Mouse (Mus musculus): ENCODE data around the gene Fam131c.

GRCm38 (mm10) chr4:141322526-141322925 lies 45.5 kb upstream of the Fam131c start:
- TF ChIP-seq POLR2A (IDR thresholded peaks at IDR 0.05; ENCODE audit: low read depth, low read length) (no peak), CTCF (conservative IDR thresholded peaks at IDR 0.05; ENCODE audit: insufficient read depth, insufficient read length, low read depth, low read length) (no peak)

All from kidney, adult 2 months (tissue).